Mouse (Mus musculus) right cerebral cortex, postnatal 36 days (tissue): ENCODE measurements at regions not wholly inside any gene's neighbourhood (a gene's known extent, or its start where the extent isn't known, plus 50 kb on each side); places are given as distances from the start of the nearest gene placed in this dataset.
"Not testable (repeated sequence)": the region's sequence is repeated elsewhere in the genome, so short reads cannot be mapped to it uniquely, and the experiment has no call there.

Source experiments
- DNase-seq, 2 experiments: peaks; one replicate each; pipeline ENCODE4 v3.0.0; 2022; ENCODE audit warnings: low spot score in 2 of 2, mixed read lengths in 1 of 2

GRCm38 (mm10) chr10:118049330-118049729 is 92.3 kb upstream of the Mdm1 start:
- no peak for DNase-seq

DNA sequence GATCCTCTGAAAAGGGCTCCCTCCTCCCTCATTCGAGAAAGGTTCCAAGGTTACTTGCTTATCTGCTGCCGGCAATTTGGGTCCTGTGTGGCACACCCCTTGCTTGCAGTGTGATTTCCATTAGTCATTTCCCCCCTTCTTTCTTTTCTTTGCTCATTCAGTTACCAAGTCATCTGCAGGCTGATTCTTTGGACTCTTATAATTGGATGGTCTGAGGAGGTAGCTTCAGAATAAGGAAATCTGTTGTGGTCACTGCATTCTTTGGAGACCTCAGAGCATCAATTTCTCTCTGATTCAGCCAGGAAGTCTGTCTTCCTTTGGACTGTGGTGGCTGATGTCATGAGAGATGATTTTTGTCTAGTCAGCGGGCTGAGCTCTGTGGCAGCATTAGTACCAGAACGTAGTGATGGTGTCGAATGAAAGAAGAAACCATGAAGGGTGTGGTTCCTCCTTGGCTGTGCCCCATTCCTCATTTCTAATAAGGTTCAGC is 91.4 kb upstream of the Mdm1 start:
- DNase-seq, result no peak

- no peak for DNase-seq
Measured at GRCm38 (mm10) chr10:118052042-118052441, 89.6 kb upstream of the Mdm1 start.

DNA sequence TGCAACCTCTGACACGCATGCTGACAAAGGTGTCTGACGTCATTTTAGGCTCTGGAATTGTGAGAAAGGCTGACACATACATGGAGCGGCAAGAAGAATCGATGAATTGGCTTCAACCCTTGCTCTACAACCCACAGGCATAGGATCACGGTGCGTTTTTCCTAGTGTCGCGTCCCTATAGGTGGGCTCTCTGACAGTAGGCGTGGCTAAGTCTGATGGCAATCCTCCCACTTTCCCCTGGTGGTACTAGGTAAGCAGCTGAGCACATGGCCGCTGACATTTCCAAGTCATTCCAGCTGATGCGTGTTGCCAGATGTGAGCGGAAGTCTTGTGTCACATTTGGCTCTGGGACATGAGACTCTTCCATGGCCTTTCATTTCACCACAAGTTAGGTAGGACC is 89.1 kb upstream of the Mdm1 start:
- DNase-seq, result no peak

- DNase-seq, result no peak
Measured at GRCm38 (mm10) chr10:118053037-118053436, 88.6 kb upstream of the Mdm1 start.

- no peak for DNase-seq
Measured at GRCm38 (mm10) chr10:118056789-118057271, 84.8 kb upstream of the Mdm1 start.

GRCm38 (mm10) chr10:118057516-118057915 is 84.1 kb upstream of the Mdm1 start:
- no peak for DNase-seq

- no peak for DNase-seq
Measured at GRCm38 (mm10) chr10:118064816-118065216, 76.8 kb upstream of the Mdm1 start.

- not testable (repeated sequence) for DNase-seq
Measured at GRCm38 (mm10) chr10:118076341-118076740, 65.3 kb upstream of the Mdm1 start.

GRCm38 (mm10) chr10:118081636-118082166 is 59.9 kb upstream of the Mdm1 start:
- no peak for DNase-seq

- DNase-seq, result no peak
Measured at GRCm38 (mm10) chr10:118083035-118083720, 58.4 kb upstream of the Mdm1 start.

GRCm38 (mm10) chr10:118083721-118084075 is 57.9 kb upstream of the Mdm1 start:
- DNase-seq, result no peak

- no peak for DNase-seq
Measured at GRCm38 (mm10) chr10:118085046-118085983, 56.3 kb upstream of the Mdm1 start.

- DNase-seq, result no peak
Measured at GRCm38 (mm10) chr10:118087570-118088340, 53.9 kb upstream of the Mdm1 start.

DNA sequence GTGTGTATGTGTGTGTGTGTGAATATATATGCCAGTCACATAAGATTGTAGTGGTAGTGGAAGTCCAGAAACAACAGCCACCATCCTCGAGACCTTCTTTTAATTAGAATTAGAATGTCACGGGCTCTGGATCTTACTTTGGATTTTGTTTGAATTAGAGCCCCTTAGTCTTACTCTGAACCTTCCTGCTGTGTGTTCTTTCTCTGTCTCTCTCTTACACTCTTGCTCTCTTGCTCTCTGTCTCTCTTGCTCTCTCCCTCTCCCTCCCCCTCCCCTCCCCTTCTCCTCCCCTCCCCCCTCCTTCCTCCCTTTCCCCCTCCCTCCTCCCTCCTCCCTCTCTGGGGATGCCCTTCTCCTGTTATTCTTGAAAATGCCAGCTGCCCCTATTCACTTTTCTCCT is 53.1 kb upstream of the Mdm1 start:
- DNase-seq, result no peak

DNA sequence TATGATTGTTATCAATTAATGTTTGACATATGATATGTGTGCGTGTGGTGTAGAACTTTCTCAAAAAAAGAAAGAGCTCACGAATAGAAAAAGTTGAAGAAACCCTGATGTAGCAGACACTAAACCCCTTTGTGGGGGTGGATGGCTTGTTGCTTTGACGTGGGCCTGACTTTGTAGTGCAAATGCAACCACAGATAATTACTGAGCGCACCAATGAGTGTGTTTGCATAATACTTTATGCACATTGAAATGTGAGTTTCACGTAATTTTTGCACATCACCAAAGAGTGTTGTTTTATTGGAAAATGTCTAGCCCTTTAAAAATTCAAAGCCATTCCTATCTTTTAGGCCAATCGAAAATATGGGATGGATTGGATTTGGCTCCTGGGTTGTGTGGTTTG is 51.7 kb upstream of the Mdm1 start:
- DNase-seq, result no peak

DNA sequence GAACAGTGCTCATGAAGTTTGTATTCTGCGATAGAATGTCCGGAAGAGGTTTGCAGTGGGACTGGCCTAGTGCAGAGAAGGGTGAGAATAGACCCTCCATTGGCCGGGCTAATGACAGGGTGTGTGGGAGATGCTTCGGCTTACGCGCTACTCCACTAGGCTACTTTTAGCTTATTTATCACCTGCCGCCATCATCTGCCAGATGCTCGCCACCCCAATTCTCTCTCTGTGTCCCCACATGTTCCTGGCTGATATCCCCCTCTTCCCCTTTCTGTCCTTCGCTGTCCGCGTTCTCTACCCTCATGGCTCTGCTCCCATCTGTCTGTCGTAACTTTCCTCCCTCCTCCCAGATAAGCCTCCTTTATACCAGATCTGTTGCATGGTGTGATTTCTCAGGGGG is 50.1 kb upstream of the Mdm1 start:
- no peak for DNase-seq
